Mouse (Mus musculus): ENCODE measurements around the gene Akr1a1.

The Akr1a1 gene

GRCm38 (mm10) chr4:116661998-116662397, 10.5 kb upstream of the Akr1a1 start:
- in situ Hi-C loops (cut with MboI; ENCODE audit: unreplicated experiment in 2 of 2) = loop anchor here (10.0 to 25.0 kb wide), 2 partner anchors 497 to 500 kb away; partner anchors contain the start of genes Tspan1 (in 2 of the 2), 1700042G07Rik (in 1 of the 2), Gm49337 (in 1 of the 2) and Lurap1 (in 1 of the 2)

DNA sequence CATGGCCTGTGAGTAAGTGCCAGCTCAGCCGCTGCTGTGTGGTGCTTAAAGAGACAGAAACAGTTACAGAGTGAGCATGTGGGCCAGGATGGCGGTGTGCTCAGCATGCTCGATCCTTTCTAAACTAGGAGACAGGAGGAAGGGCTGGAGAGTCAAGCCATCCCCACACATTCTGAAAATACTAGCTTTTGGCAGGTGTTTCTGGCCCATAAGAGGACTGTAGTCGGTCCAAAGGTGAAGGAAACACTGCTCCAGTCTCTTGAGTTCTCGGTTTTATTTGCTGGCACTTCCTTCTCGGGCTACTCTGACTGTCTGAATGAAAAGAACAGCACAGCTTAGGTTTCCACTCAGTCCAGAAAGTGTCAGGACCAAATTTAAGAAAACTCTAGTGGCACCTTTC, 9.3 kb upstream of the Akr1a1 start:
- in situ Hi-C loops (cut with MboI; ENCODE audit: unreplicated experiment in 2 of 2) = loop anchor here (10.0 to 25.0 kb wide), 2 partner anchors 496 to 499 kb away; partner anchors contain the start of genes Tspan1 (in 2 of the 2), 1700042G07Rik (in 1 of the 2), Gm49337 (in 1 of the 2) and Lurap1 (in 1 of the 2)

- in situ Hi-C loops (cut with MboI; ENCODE audit: unreplicated experiment in 2 of 2) = loop anchor here (10.0 to 25.0 kb wide), 2 partner anchors 495 to 498 kb away; partner anchors contain the start of genes Tspan1 (in 2 of the 2), 1700042G07Rik (in 1 of the 2), Gm49337 (in 1 of the 2) and Lurap1 (in 1 of the 2)
These were observed 8.4 kb upstream of the Akr1a1 start for GRCm38 (mm10) chr4:116659916-116660315.

DNA sequence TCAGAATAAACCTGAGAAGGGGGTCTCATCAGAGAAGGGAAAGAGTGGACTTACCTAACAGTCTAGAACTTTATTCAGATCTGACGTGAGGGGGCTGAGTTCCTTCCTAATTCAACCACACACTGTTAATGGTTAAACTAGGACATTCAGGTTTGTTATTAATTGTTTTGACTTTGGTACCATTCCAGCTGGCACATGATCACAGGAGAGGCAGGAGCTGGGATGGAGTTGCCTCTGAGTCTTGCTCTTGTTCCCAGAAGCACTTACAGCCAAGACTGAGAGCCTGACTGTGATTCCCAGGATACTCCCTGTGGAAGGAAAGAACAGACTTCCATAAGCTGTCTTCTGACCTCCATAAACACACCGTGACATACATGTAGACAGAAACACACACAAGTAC, 8.0 kb upstream of the Akr1a1 start:
- in situ Hi-C loops (cut with MboI; ENCODE audit: unreplicated experiment in 2 of 2) = loop anchor here in 1 of 2 experiments (25.0 kb wide), 1 partner anchor 497 kb away; the partner anchor contains the start of genes 1700042G07Rik, Gm49337, Lurap1 and Tspan1

DNA sequence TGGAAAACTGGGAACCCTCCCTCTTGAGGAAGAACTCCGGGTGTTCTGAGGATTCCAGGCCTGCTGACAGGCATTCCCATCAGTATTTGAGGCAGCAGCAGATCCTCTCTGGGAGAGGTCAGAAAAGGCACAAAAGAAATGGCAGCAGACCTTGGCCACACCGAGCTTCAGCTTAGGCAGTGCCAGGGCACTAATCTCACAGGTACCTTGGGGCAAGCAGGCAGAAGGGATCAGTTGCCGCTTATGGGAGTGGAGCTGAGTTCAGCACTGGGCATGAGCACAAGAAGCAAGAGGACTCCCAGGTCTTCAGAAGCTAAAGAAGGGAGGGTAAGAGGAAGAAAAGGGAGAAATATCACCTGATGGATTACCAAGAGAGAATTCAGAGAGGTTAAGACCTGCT, 6.5 kb upstream of the Akr1a1 start:
- in situ Hi-C loops (cut with MboI; ENCODE audit: unreplicated experiment in 2 of 2) = loop anchor here in 1 of 2 experiments (25.0 kb wide), 1 partner anchor 496 kb away; the partner anchor contains the start of genes 1700042G07Rik, Gm49337, Lurap1 and Tspan1

- in situ Hi-C loops (cut with MboI; ENCODE audit: unreplicated experiment in 2 of 2) = loop anchor here in 1 of 2 experiments (25.0 kb wide), 1 partner anchor 493 kb away; the partner anchor contains the start of genes 1700042G07Rik, Gm49337, Lurap1 and Tspan1
These were observed 4.2 kb upstream of the Akr1a1 start for GRCm38 (mm10) chr4:116655658-116656057.

GRCm38 (mm10) chr4:116655100-116655499, 3.6 kb upstream of the Akr1a1 start:
- in situ Hi-C loops (cut with MboI; ENCODE audit: unreplicated experiment in 2 of 2) = loop anchor here in 1 of 2 experiments (25.0 kb wide), 1 partner anchor 493 kb away; the partner anchor contains the start of genes 1700042G07Rik, Gm49337, Lurap1 and Tspan1

DNA sequence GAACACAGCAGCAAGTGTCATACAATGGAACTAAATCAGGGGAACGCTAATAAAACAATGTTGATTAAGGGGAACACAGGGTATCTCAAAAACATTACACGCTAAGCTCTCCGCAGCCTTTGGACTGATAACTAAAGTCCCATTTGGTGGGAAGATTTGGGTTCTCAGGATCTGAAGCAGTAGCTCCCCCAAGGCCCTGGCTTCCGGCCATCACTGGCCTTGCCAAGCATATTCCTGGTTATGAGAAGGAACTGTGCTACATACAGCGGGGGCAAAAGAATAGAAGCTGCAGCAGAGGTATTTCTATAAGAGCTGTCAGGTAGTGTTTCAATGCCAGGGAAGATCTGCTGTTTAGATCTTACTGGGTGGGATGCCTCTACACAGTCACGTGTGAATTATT, 1.7 kb upstream of the Akr1a1 start:
- in situ Hi-C loops (cut with MboI; ENCODE audit: unreplicated experiment in 2 of 2) = loop anchor here in 1 of 2 experiments (25.0 kb wide), 1 partner anchor 491 kb away; the partner anchor contains the start of genes 1700042G07Rik, Gm49337, Lurap1 and Tspan1

GRCm38 (mm10) chr4:116651797-116652135, 286 bp upstream of the Akr1a1 start:
- in situ Hi-C loops (cut with MboI; ENCODE audit: unreplicated experiment in 2 of 2) = loop anchor here in 1 of 2 experiments (25.0 kb wide), 1 partner anchor 489 kb away; the partner anchor contains the start of genes 1700042G07Rik, Gm49337, Lurap1 and Tspan1

DNA sequence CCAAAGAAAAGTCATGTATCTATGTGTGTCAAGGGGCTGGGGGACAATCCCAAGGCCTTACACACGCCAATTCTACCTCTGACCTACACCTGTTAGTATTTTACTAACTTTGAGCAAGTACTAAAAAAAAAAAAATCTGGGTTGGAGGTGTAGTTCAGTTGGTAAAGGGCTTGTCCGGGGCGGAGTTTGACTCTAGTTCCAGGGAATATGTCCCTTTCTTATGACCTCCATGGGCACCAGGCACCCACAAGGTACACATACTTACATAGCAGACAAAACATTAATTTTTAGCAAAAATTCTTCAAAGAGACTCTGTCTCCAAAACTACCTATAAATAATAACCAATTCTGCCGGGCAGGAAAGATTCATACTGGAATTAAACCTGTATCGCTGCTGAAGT, 1.1 kb downstream of the Akr1a1 start:
- in situ Hi-C loops (cut with MboI; ENCODE audit: unreplicated experiment in 2 of 2) = loop anchor here in 1 of 2 experiments (25.0 kb wide), 1 partner anchor 488 kb away; the partner anchor contains the start of genes 1700042G07Rik, Gm49337, Lurap1 and Tspan1

GRCm38 (mm10) chr4:116649411-116649810, 2.1 kb downstream of the Akr1a1 start:
- in situ Hi-C loops (cut with MboI; ENCODE audit: unreplicated experiment in 2 of 2) = loop anchor here in 1 of 2 experiments (10.0 kb wide), 1 partner anchor 135 kb away; no protein-coding TSS in a partner anchor

DNA sequence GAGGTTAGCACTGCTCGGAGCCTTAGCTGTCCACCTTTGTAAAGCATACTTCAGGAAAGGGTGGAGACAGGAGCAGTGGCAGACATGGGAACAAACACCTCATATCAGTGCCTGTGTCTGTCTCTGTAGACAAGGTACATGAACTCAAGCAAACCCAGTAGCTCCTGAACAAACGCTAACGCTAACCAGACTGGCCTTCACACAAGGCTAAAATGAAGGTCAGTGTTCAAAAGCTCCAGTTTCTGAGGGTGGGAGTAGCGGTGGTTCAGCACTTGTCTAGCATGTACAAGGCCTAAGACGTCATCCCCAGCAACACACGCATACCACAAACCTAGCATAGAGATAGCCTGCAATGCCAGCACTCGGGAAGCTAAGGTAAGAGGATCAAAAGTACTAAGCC, 5.9 kb downstream of the Akr1a1 start:
- in situ Hi-C loops (cut with MboI; ENCODE audit: unreplicated experiment in 2 of 2) = loop anchor here in 1 of 2 experiments (10.0 kb wide), 1 partner anchor 139 kb away; no protein-coding TSS in a partner anchor

DNA sequence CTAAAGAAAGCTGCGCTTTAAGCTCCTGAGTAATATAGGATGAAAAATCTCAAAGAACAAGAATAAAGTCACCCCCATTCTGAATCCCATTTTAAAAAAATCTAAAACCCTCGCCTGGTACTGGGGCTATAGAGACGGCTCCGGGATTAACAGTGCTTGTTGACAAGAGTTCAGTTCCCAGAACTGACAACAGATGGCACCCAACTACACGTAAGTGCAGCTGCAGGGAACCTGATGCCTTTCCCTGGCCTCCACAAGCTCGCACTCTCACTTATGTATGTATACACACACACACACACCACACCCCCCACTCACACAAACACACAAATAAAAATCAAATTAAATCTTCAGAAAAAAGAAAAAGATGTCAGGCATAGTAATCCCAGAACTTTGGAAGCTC, 7.2 kb downstream of the Akr1a1 start:
- in situ Hi-C loops (cut with MboI; ENCODE audit: unreplicated experiment in 2 of 2) = loop anchor here in 1 of 2 experiments (10.0 kb wide), 1 partner anchor 140 kb away; no protein-coding TSS in a partner anchor

DNA sequence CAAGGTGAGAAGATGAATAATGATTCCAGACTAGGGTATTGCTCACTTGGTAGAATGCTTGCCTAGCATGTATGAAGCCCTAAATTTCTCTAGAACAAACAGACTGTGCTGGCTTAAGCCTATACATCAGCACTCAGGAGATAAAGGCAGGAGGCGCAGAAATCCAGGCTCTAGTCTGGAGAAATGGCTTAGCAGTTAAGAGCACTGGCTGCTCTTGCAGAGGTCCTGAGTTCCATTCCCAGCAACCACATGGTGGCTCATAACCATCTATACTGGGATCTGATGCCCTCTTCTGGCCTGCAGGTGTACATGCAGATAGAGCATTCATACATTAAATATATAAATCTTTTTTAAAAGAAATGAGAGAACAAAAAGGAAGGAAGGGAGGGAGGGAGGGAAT, 9.4 kb downstream of the Akr1a1 start:
- in situ Hi-C loops (cut with MboI; ENCODE audit: unreplicated experiment in 2 of 2) = loop anchor here in 1 of 2 experiments (10.0 kb wide), 1 partner anchor 143 kb away; no protein-coding TSS in a partner anchor

DNA sequence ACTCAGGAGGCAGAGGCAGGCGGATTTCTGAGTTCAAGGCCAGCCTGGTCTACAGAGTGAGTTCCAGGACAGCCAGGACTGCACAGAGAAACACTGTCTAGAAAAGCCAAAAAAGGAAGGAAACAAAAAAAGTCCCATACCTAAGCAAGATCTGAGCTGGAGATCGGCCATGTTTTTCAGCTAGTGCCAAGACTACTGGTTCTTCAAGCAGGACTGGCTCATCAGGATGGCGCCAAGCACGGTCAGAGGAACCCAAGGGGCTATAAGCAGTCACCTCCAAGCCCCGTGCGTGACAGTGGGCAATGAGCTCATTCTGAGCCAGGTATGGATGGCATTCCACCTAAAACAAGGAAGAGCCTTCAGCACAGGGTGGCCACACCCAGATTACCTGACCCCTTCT, 12.7 kb downstream of the Akr1a1 start:
- in situ Hi-C loops (cut with MboI; ENCODE audit: unreplicated experiment in 2 of 2) = no loop called here

DNA sequence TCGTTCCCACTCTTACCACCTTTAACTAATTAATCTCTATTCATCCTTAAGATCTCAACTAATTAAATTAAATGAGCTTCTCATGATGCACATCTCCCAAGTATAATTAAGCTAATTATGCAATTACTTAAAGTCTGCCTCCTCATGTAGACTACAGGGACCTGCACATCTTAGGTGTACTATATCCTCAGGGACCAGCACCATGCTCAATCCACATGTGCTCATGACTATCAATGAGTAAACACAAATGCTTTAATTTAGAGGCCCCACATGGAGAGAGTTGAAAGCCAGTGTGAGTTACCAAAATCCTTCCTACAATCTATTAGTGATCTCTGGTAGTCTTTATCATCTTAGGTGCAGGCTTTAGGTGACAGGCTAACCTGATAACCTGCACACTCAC, 16.3 kb downstream of the Akr1a1 start:
- in situ Hi-C loops (cut with MboI; ENCODE audit: unreplicated experiment in 2 of 2) = no loop called here

- in situ Hi-C loops (cut with MboI; ENCODE audit: unreplicated experiment in 2 of 2) = no loop called here
These were observed 23.5 kb downstream of the Akr1a1 start, which contains the start of gene Nasp for GRCm38 (mm10) chr4:116627722-116628662. Gene Nasp (minus strand): TSS chr4:116627941.

DNA sequence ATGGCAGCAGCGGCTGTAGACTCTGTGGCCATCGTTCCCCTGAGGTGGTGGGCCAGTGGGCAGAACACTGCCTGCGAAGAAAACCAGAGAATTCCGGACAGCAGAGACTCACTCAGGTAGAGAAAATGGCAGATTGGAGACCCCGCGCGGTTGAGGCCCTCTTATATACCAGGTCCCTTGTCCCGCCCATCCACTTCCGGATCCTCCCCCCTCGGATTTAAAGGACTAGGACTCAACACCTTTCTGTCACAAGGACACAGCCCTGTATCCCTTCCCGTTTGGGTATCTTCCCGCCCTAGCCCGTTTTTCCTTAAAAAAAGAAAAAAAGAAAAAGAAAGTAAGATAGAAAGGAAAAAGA, 24.1 kb downstream of the Akr1a1 start:
- in situ Hi-C loops (cut with MboI; ENCODE audit: unreplicated experiment in 2 of 2) = no loop called here

DNA sequence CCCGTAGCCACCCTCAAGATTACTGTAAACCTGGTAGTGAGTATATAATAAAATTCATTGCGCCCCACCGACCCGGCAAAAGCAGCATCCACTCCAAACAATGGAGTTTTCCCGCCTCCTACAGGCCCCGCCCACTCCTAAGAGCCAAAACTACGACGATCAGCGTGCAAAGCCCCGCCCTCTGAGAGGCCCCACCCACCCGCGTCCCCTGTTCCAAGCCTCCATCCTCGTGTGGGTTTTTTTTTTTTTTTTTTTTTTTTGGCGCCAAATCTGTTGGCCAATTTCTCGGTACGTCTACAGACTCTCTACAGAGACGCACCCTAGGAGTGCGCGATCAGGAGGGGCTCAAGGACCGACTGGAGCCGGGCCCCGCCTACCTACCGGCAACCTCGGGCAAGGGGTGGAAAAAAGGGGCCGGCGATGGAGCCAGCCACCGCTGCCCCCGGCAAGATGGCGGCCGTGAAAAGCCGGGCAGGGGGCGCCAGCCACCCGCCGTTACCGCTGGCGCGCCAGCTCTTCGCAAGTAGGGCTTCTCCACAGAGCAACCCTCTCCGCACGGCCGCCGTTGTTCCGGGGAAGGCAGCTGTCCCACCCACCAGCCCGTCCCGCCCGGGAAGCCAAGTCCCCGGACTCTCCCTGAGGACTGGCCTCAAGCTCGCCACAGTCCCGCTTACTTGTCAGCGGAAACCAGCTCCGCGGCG, 24.7 kb downstream of the Akr1a1 start:
- in situ Hi-C loops (cut with MboI; ENCODE audit: unreplicated experiment in 2 of 2) = no loop called here

- in situ Hi-C loops (cut with MboI; ENCODE audit: unreplicated experiment in 2 of 2) = no loop called here
These were observed 26.6 kb downstream of the Akr1a1 start for GRCm38 (mm10) chr4:116624831-116625230.
